Mouse (Mus musculus): Measurements from ENCODE around the gene G6pdx. TPM values are rescaled to one million over a fixed set of nuclear protein-coding genes. Genes with fewer than 3 reads are reported as not detected.

G6pdx gene
- total RNA-seq (2012; rRNA removed) = 35.9 and 41.0 TPM in 2 replicates
- 42.3 and 44.0 TPM in 2 replicates for total RNA-seq (2014; rRNA removed)
- 61.8 and 70.5 TPM in 2 replicates for polyA plus RNA-seq (2012; ENCODE audit: insufficient read length, low read depth)

DNA sequence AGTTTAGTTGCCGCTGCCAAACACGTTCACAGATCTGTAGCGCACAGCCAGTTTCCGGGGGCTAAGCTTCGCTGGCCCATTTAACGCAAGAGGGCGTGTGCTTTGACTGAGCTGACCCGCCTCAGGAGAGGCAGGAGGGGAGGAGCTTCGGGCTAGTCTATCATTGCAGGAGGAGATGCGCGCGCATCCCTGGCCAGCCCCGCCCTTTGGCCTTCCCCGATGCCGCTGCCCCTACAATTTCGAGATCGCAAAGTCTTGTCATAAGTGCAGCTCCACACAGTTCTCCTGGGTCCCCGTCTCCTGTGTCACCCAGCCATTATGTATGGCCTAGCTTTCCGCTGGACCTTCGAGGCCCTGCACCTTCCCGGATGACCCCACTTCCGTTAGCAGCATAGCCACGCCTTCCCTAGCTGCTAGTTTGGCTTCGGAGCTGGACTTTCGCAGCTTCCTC lies at the start of gene G6pdx:
G6pdx (minus strand) TSS at position 369 of the 451 bp plus-strand sequence.
- Histone ChIP-seq H3K4me2 (ENCODE audit: insufficient read depth, low read depth, poor library complexity, severe bottlenecking) (peak within 1 kb of the TSS; percentile 75), H3K79me2 (replicated peaks; ENCODE audit: control insufficient read depth, extremely low read depth, insufficient read depth, poor library complexity, severe bottlenecking) (peaks cover 20% of the 10 kb centered on the region; the same call in 1 of the 2 replicates), H3K9me3 (replicated peaks; ENCODE audit: low read length) (no peaks in the 10 kb centered on the region), H3K4me1 (ENCODE audit: control insufficient read depth in 1 of 2, insufficient read depth in 2 of 2) (peaks cover 0 to 50% of the 10 kb centered on the region in 2 experiments; a peak in 3 of 4 replicates), H3K9ac (ENCODE audit: insufficient read depth, low read depth) (peak within 1 kb of the TSS; percentile 98), H3K27ac (ENCODE audit: insufficient read depth, low read depth) (peak within 1 kb of the TSS; percentile 83), H3K4me3 (replicated peaks in 1 of 3; ENCODE audit: low read depth in 2 of 3, low read length in 2 of 3, poor library complexity in 1 of 3) (peak within 1 kb of the TSS; percentile 66 to 83 (median 74)), H3K36me3 (replicated peaks in 1 of 2; ENCODE audit: control insufficient read depth in 1 of 2, insufficient read depth in 1 of 2, low read length in 1 of 2) (peaks cover 14 to 51% of the 10 kb centered on the region in 2 experiments), H3K27me3 (replicated peaks) (no peaks in the 10 kb centered on the region)
- dilution Hi-C loops (cut with MboI; ENCODE audit: extremely low pct_ligation_motif_present, extremely low pct_unique_long_range_greater_than_20kb, low sequenced_read_pairs) (no loop called here), in situ Hi-C loops (cut with MboI; ENCODE audit: low pct_ligation_motif_present, low pct_unique_long_range_greater_than_20kb, low sequenced_read_pairs) (no loop called here)
- peak; percentile 88 for DNase-seq (ENCODE audit: extremely low read depth)
- TF ChIP-seq JUN (IDR thresholded peaks at IDR 0.05; ENCODE audit: insufficient read depth, low read depth, low read length) (no peak), UBTF (IDR thresholded peaks at IDR 0.05; ENCODE audit: low read depth, low read length) (no peak), NRF1 (IDR thresholded peaks at IDR 0.05; ENCODE audit: low read depth, low read length) (peak; percentile 84), ELF1 (IDR thresholded peaks at IDR 0.05; ENCODE audit: low read depth, low read length) (no peak), ZMIZ1 (IDR thresholded peaks at IDR 0.05; ENCODE audit: low read depth, low read length) (peak; percentile 79), POLR2A (IDR thresholded peaks at IDR 0.05; ENCODE audit: low read depth, low read length) (peak; percentile 95), CTCF (conservative IDR thresholded peaks at IDR 0.05 in 1 of 2, IDR thresholded peaks at IDR 0.05 in 1 of 2; ENCODE audit: low read depth in 2 of 2, low read length in 2 of 2) (peak in 1 of 2 experiments; percentile 8; a peak in 1 of 4 replicates), MXI1 (IDR thresholded peaks at IDR 0.05; ENCODE audit: low read depth, low read length) (peak; percentile 54), CHD1 (IDR thresholded peaks at IDR 0.05; ENCODE audit: low read depth, low read length) (no peak), ZKSCAN1 (IDR thresholded peaks at IDR 0.05; ENCODE audit: borderline replicate concordance, low read depth, low read length) (no peak), GABPA (IDR thresholded peaks at IDR 0.05; ENCODE audit: insufficient replicate concordance, low read depth, low read length) (no peak), EP300 (IDR thresholded peaks at IDR 0.05; ENCODE audit: low read length) (no peak), IRF4 (IDR thresholded peaks at IDR 0.05; ENCODE audit: low read depth, low read length) (no peak), KAT2A (IDR thresholded peaks at IDR 0.05; ENCODE audit: insufficient replicate concordance, low read length) (0 out of 2 replicates have a peak, but pooled peaks have one; percentile 20), JUND (conservative IDR thresholded peaks at IDR 0.05; ENCODE audit: low read depth, low read length) (no peak), E2F4 (IDR thresholded peaks at IDR 0.05; ENCODE audit: insufficient replicate concordance, low read depth, low read length) (no peak), PAX5 (IDR thresholded peaks at IDR 0.05; ENCODE audit: low read length) (no peak), NELFE (IDR thresholded peaks at IDR 0.05; ENCODE audit: low read depth, low read length) (peak; percentile 87), USF2 (conservative IDR thresholded peaks at IDR 0.05; ENCODE audit: low read depth, low read length) (no peak), MAX (IDR thresholded peaks at IDR 0.05; ENCODE audit: low read length) (peak; percentile 41), ETS1 (conservative IDR thresholded peaks at IDR 0.05; ENCODE audit: low read depth, low read length) (no peak), MAFK (IDR thresholded peaks at IDR 0.05; ENCODE audit: insufficient replicate concordance, low read length) (no peak), SMC3 (IDR thresholded peaks at IDR 0.05; ENCODE audit: low read depth, low read length) (no peak), MAZ (IDR thresholded peaks at IDR 0.05; ENCODE audit: low read depth, low read length) (peak; percentile 35), USF1 (IDR thresholded peaks at IDR 0.05; ENCODE audit: low read depth, low read length) (no peak), BHLHE40 (IDR thresholded peaks at IDR 0.05; ENCODE audit: low read depth, low read length) (no peak), ZNF384 (IDR thresholded peaks at IDR 0.05; ENCODE audit: low read depth, low read length) (no peak), TBP (conservative IDR thresholded peaks at IDR 0.05; ENCODE audit: low read depth, low read length) (peak; percentile 93), ZC3H11A (IDR thresholded peaks at IDR 0.05; ENCODE audit: low read depth, low read length) (no peak), RCOR1 (conservative IDR thresholded peaks at IDR 0.05; ENCODE audit: low read depth, low read length) (no peak), RAD21 (IDR thresholded peaks at IDR 0.05; ENCODE audit: low read depth, low read length) (no peak), MYC (IDR thresholded peaks at IDR 0.05; ENCODE audit: low read depth, low read length) (no peak), TCF12 (IDR thresholded peaks at IDR 0.05; ENCODE audit: low read depth, low read length) (peak; percentile 30; the same call in 1 of the 2 replicates), CHD2 (IDR thresholded peaks at IDR 0.05; ENCODE audit: low read length) (0 out of 2 replicates have a peak, but pooled peaks have one; percentile 20), MEF2A (IDR thresholded peaks at IDR 0.05; ENCODE audit: borderline replicate concordance, low read depth, low read length) (no peak), SIN3A (IDR thresholded peaks at IDR 0.05; ENCODE audit: low read length) (0 out of 2 replicates have a peak, but pooled peaks have one; percentile 66), HCFC1 (IDR thresholded peaks at IDR 0.05; ENCODE audit: low read depth, low read length) (no peak; the same call in 1 of the 2 replicates), POLR2AphosphoS2 (IDR thresholded peaks at IDR 0.05; ENCODE audit: low read depth, low read length) (peak; percentile 38; the same call in 1 of the 2 replicates)
